Mouse (Mus musculus) myocyte (in vitro differentiated cells): ENCODE measurements around the gene Qk. TPM values are rescaled to one million over a fixed set of nuclear protein-coding genes. Genes with fewer than 3 reads are reported as not detected.

Experiments used
- H3K27me3 ChIP-seq: one replicate; pipeline ENCODE4 v1.6.1; 2011; ENCODE audit not compliant: control insufficient read depth, insufficient read depth, insufficient read length
- H3K36me3 ChIP-seq: one replicate; pipeline ENCODE4 v1.6.1; 2011; ENCODE audit not compliant: control insufficient read depth, insufficient read depth
- H3K4me2 ChIP-seq: one replicate; pipeline ENCODE4 v1.6.1; 2011; ENCODE audit warnings: low read depth, control low read depth
- H3K4me3 ChIP-seq: one replicate; pipeline ENCODE4 v1.5.1; 2011; ENCODE audit warnings: mild to moderate bottlenecking, control low read depth, moderate library complexity
- H3K79me2 ChIP-seq: one replicate; pipeline ENCODE4 v1.6.1; 2011; ENCODE audit not compliant: control insufficient read depth, insufficient read depth
- H3ac ChIP-seq: one replicate; pipeline ENCODE4 v1.6.1; 2011; ENCODE audit not compliant: control insufficient read depth, insufficient read length
- CEBPB ChIP-seq: IDR thresholded peaks from 2 replicates; pipeline ENCODE4 v1.6.1; 2011; ENCODE audit warnings: mild to moderate bottlenecking, moderate library complexity; ENCODE audit not compliant: poor library complexity, insufficient read depth, severe bottlenecking
- E2F4 ChIP-seq: IDR thresholded peaks from one replicate; pipeline ENCODE4 v1.6.1; 2011; ENCODE audit warnings: mild to moderate bottlenecking, control low read depth, moderate library complexity; ENCODE audit not compliant: insufficient read depth
- MAX ChIP-seq: IDR thresholded peaks from one replicate; pipeline ENCODE4 v1.6.1; 2011; ENCODE audit warnings: low read depth, mild to moderate bottlenecking, control low read depth
- MYOD1 ChIP-seq, 3 experiments: IDR thresholded peaks; one replicate each; pipeline ENCODE4 v1.6.1; 2011; ENCODE audit warnings: control low read depth in 2 of 3, low read depth in 2 of 3, mild to moderate bottlenecking in 2 of 3, moderate library complexity in 1 of 3; ENCODE audit not compliant: insufficient read length in 2 of 3, control insufficient read depth in 1 of 3
- MYOG ChIP-seq, 3 experiments: IDR thresholded peaks; one replicate each; pipeline ENCODE4 v1.6.1; 2011; ENCODE audit warnings: control low read depth in 2 of 3, low read depth in 2 of 3, mild to moderate bottlenecking in 2 of 3; ENCODE audit not compliant: insufficient read length in 2 of 3, control insufficient read depth in 1 of 3, insufficient read depth in 1 of 3
- POLR2A ChIP-seq: IDR thresholded peaks from one replicate; pipeline ENCODE4 v1.6.1; 2011; ENCODE audit warnings: low read depth, mild to moderate bottlenecking, control low read depth, moderate library complexity; ENCODE audit not compliant: insufficient read length
- POLR2AphosphoS2 ChIP-seq: IDR thresholded peaks from one replicate; pipeline ENCODE4 v1.6.1; 2011; ENCODE audit warnings: low read depth, control low read depth; ENCODE audit not compliant: insufficient read length
- REST ChIP-seq: IDR thresholded peaks from one replicate; pipeline ENCODE4 v1.6.1; 2011; ENCODE audit warnings: mild to moderate bottlenecking, control low read depth, moderate library complexity; ENCODE audit not compliant: insufficient read depth, insufficient read length
- SRF ChIP-seq: IDR thresholded peaks from one replicate; pipeline ENCODE4 v1.6.1; 2011; ENCODE audit warnings: low read depth; ENCODE audit not compliant: control insufficient read depth, insufficient read length
- TCF12 ChIP-seq: IDR thresholded peaks from one replicate; pipeline ENCODE4 v1.6.1; 2011; ENCODE audit warnings: mild to moderate bottlenecking, control low read depth; ENCODE audit not compliant: poor library complexity, insufficient read depth, severe bottlenecking
- TCF3 ChIP-seq: IDR thresholded peaks from one replicate; pipeline ENCODE4 v1.6.1; 2011; ENCODE audit warnings: low read depth, control low read depth; ENCODE audit not compliant: insufficient read length
- USF1 ChIP-seq: IDR thresholded peaks from one replicate; pipeline ENCODE4 v1.6.1; 2011; ENCODE audit warnings: low read depth, mild to moderate bottlenecking, control low read depth, moderate library complexity
- polyA plus RNA-seq: library from polyadenylated mRNA; unstranded; fragments of >200 nt; fragmentation: generic; extraction: Trizol; gene quantifications from one replicate; pipeline ENCODE4 v1.2.1, GENCODE M21; 2012; ENCODE audit warnings: missing spikeins

Gene Qk
- polyA plus RNA-seq, 1 experiment: 85.6 TPM

- H3K27me3 ChIP-seq: no peaks in the 10 kb centered on the region
- H3K36me3 ChIP-seq: no peaks in the 10 kb centered on the region
- TF ChIP-seq CEBPB (no peak), POLR2A (no peak), USF1 (no peak), MYOG (IDR thresholded peaks at IDR 0.05; ENCODE audit: control insufficient read depth in 1 of 3, insufficient read depth in 1 of 3, insufficient read length in 2 of 3, low read depth in 2 of 3) (no peak), MAX (no peak), TCF12 (no peak), E2F4 (no peak), POLR2AphosphoS2 (no peak), SRF (no peak), TCF3 (no peak), REST (no peak), MYOD1 (IDR thresholded peaks at IDR 0.05; ENCODE audit: control insufficient read depth in 1 of 3, insufficient read length in 2 of 3, low read depth in 2 of 3) (no peak)
- H3K79me2 ChIP-seq: no peaks in the 10 kb centered on the region
- no peak overlapping the region for H3K4me3 ChIP-seq
- no peak overlapping the region for H3ac ChIP-seq
- H3K4me2 ChIP-seq: no peak overlapping the region
These were observed 42.2 kb upstream of the Qk start for GRCm38 (mm10) chr17:10361882-10362291.

GRCm38 (mm10) chr17:10360738-10361137 lies 41.1 kb upstream of the Qk start:
- no peak overlapping the region for H3ac ChIP-seq
- no peak overlapping the region for H3K4me3 ChIP-seq
- TF ChIP-seq E2F4: no peak
- TF ChIP-seq CEBPB: no peak
- no peak for TF ChIP-seq POLR2A
- no peak for TF ChIP-seq TCF3
- TF ChIP-seq MYOG (IDR thresholded peaks at IDR 0.05; ENCODE audit: control insufficient read depth in 1 of 3, insufficient read depth in 1 of 3, insufficient read length in 2 of 3, low read depth in 2 of 3): no peak
- no peak for TF ChIP-seq USF1
- no peak for TF ChIP-seq POLR2AphosphoS2
- TF ChIP-seq SRF: no peak
- no peak for TF ChIP-seq MAX
- TF ChIP-seq REST: no peak
- no peak for TF ChIP-seq TCF12
- TF ChIP-seq MYOD1 (IDR thresholded peaks at IDR 0.05; ENCODE audit: control insufficient read depth in 1 of 3, insufficient read length in 2 of 3, low read depth in 2 of 3): no peak
- H3K79me2 ChIP-seq: no peaks in the 10 kb centered on the region
- no peaks in the 10 kb centered on the region for H3K36me3 ChIP-seq
- no peaks in the 10 kb centered on the region for H3K27me3 ChIP-seq
- H3K4me2 ChIP-seq: no peak overlapping the region

GRCm38 (mm10) chr17:10359466-10359865 lies 39.8 kb upstream of the Qk start:
- no peak for TF ChIP-seq MYOD1 (IDR thresholded peaks at IDR 0.05; ENCODE audit: control insufficient read depth in 1 of 3, insufficient read length in 2 of 3, low read depth in 2 of 3)
- TF ChIP-seq SRF: no peak
- no peak for TF ChIP-seq MYOG (IDR thresholded peaks at IDR 0.05; ENCODE audit: control insufficient read depth in 1 of 3, insufficient read depth in 1 of 3, insufficient read length in 2 of 3, low read depth in 2 of 3)
- Histone ChIP-seq H3K4me3 (no peak overlapping the region), H3ac (no peak overlapping the region), H3K79me2 (no peaks in the 10 kb centered on the region), H3K36me3 (no peaks in the 10 kb centered on the region), H3K27me3 (no peaks in the 10 kb centered on the region), H3K4me2 (no peak overlapping the region)

- no peak overlapping the region for H3K4me2 ChIP-seq
- H3K79me2 ChIP-seq: no peaks in the 10 kb centered on the region
- no peaks in the 10 kb centered on the region for H3K36me3 ChIP-seq
- H3K4me3 ChIP-seq: no peak overlapping the region
- TF ChIP-seq CEBPB: no peak
- no peak for TF ChIP-seq MYOD1 (IDR thresholded peaks at IDR 0.05; ENCODE audit: control insufficient read depth in 1 of 3, insufficient read length in 2 of 3, low read depth in 2 of 3)
- no peaks in the 10 kb centered on the region for H3K27me3 ChIP-seq
- H3ac ChIP-seq: no peak overlapping the region
These were observed 37.7 kb upstream of the Qk start for GRCm38 (mm10) chr17:10357348-10357747.

- Histone ChIP-seq H3K79me2 (no peaks in the 10 kb centered on the region), H3K4me2 (no peak overlapping the region), H3K4me3 (no peak overlapping the region), H3ac (no peak overlapping the region), H3K36me3 (no peaks in the 10 kb centered on the region), H3K27me3 (no peaks in the 10 kb centered on the region)
- TF ChIP-seq REST (no peak), POLR2A (no peak), TCF12 (no peak), MYOG (IDR thresholded peaks at IDR 0.05; ENCODE audit: control insufficient read depth in 1 of 3, insufficient read depth in 1 of 3, insufficient read length in 2 of 3, low read depth in 2 of 3) (no peak), USF1 (no peak), MYOD1 (IDR thresholded peaks at IDR 0.05; ENCODE audit: control insufficient read depth in 1 of 3, insufficient read length in 2 of 3, low read depth in 2 of 3) (no peak), SRF (no peak), TCF3 (no peak), CEBPB (no peak), E2F4 (no peak), POLR2AphosphoS2 (no peak), MAX (no peak)
These were observed 36.6 kb upstream of the Qk start for GRCm38 (mm10) chr17:10356294-10356693.
